Mouse (Mus musculus): Measurements from ENCODE around the gene Iqcg. TPM values are rescaled to one million over a fixed set of nuclear protein-coding genes. Genes with fewer than 3 reads are reported as not detected.

Iqcg gene
- 0.05 and 0.23 TPM in 2 replicates for polyA plus RNA-seq (2012; rRNA removed)

GRCm38 (mm10) chr16:33056095-33056785, at the start of gene Iqcg, which contains the start of gene Rpl35a:
Gene Iqcg, minus strand, starts transcription at chr16:33056218.
Gene Rpl35a, plus strand, starts transcription at chr16:33056453.

GRCm38 (mm10) chr16:33062024-33062681, 6.1 kb upstream of the Iqcg start, which contains the start of gene Lmln:
Gene Lmln, plus strand, starts transcription at chr16:33062521.

Other genes starting within 250 kb of the Iqcg start
- gene Smbd1, start 245.7 kb downstream of the Iqcg start, polyA plus RNA-seq (2012; rRNA removed): 0.26 TPM in 1 of 2 replicates, not detected in the other
- 0.58 and 0.73 TPM in 2 replicates for gene Fyttd1, start 178.7 kb downstream of the Iqcg start, polyA plus RNA-seq (2012; rRNA removed)
- 10.9 and 16.2 TPM in 2 replicates for gene Rubcn, start 178.5 kb downstream of the Iqcg start, polyA plus RNA-seq (2012; rRNA removed)
- 3.3 and 5.0 TPM in 2 replicates for gene Lrch3, start 142.1 kb downstream of the Iqcg start, polyA plus RNA-seq (2012; rRNA removed)
- 16.3 and 19.8 TPM in 2 replicates for gene Rpl35a, start 235 bp upstream of the Iqcg start, polyA plus RNA-seq (2012; rRNA removed)
- 0.37 and 0.48 TPM in 2 replicates for gene Lmln, start 6.3 kb upstream of the Iqcg start, polyA plus RNA-seq (2012; rRNA removed)
- 2.6 and 3.0 TPM in 2 replicates for gene Osbpl11, start 128.9 kb upstream of the Iqcg start, polyA plus RNA-seq (2012; rRNA removed)
- gene Snx4, start 195.2 kb upstream of the Iqcg start, polyA plus RNA-seq (2012; rRNA removed): 1.5 and 3.0 TPM in 2 replicates

Data from stomach, adult 2 months (tissue).